In genomic region chr13:55573432-55573831, GRCm38 (mm10) we compare ENCODE assay signal across 8 mouse cellular contexts. TPM values are rescaled to one million over a fixed set of nuclear protein-coding genes. Genes with fewer than 3 reads are reported as not detected.
DNase-seq lines count a peak whose midpoint lies in the region; ATAC-seq and TF ChIP-seq lines count a peak whose summit lies in the region.

TSS of gene Tmed9 (plus strand) at chr13:55573732.

- TF ChIP-seq POLR2A in MEL (IDR thresholded peaks at IDR 0.05; ENCODE audit: control insufficient read depth in 1 of 2, insufficient read depth in 1 of 2, low read depth in 1 of 2, low read length in 2 of 2, poor library complexity in 1 of 2), result no peak

- TF ChIP-seq EP300 in MEL (IDR thresholded peaks at IDR 0.05; ENCODE audit: low read depth in 1 of 2, low read length in 2 of 2), result no peak

- ATAC-seq in forebrain, embryonic 15.5 days (replicated peaks), result no peak
- no peak for ATAC-seq in hindbrain, embryonic 12.5 days (ENCODE audit: low FRiP score)
- ATAC-seq in liver, embryonic 13.5 days (ENCODE audit: low read depth), result no peak

- no peak for TF ChIP-seq CTCF in MEL (IDR thresholded peaks at IDR 0.05 in 2 of 3, conservative IDR thresholded peaks at IDR 0.05 in 1 of 3; ENCODE audit: control insufficient read depth in 1 of 3, insufficient read depth in 1 of 3, low read depth in 2 of 3, low read length in 3 of 3, poor library complexity in 1 of 3, severe bottlenecking in 1 of 3)

- H3K9me3 ChIP-seq in MEL (replicated peaks; ENCODE audit: insufficient read depth, low read length), result no peaks in the 10 kb centered on the region
- H3K9me3 ChIP-seq in forebrain, embryonic 15.5 days, result no peaks in the 10 kb centered on the region
- H3K9me3 ChIP-seq in hindbrain, embryonic 12.5 days (replicated peaks), result no peaks in the 10 kb centered on the region
- no peaks in the 10 kb centered on the region for H3K9me3 ChIP-seq in liver, embryonic 13.5 days (replicated peaks)

- no peak within 1 kb of the TSS for H3K27ac ChIP-seq in MEL (ENCODE audit: control insufficient read depth, low read depth, low read length)
- no peak within 1 kb of the TSS for H3K27ac ChIP-seq in forebrain, embryonic 15.5 days (replicated peaks)
- no peak within 1 kb of the TSS for H3K27ac ChIP-seq in hindbrain, embryonic 12.5 days
- no peak within 1 kb of the TSS for H3K27ac ChIP-seq in liver, embryonic 13.5 days

- no peak within 1 kb of the TSS for H3K9ac ChIP-seq in MEL (ENCODE audit: control insufficient read depth, low read depth, low read length, poor library complexity, severe bottlenecking)
- H3K9ac ChIP-seq in forebrain, embryonic 15.5 days (replicated peaks), result no peak within 1 kb of the TSS
- no peak within 1 kb of the TSS for H3K9ac ChIP-seq in hindbrain, embryonic 12.5 days
- H3K9ac ChIP-seq in liver, embryonic 13.5 days, result no peak within 1 kb of the TSS

- no peaks in the 10 kb centered on the region; a peak in 1 of 4 replicates for H3K27me3 ChIP-seq in MEL (ENCODE audit: control insufficient read depth in 1 of 2, insufficient read depth in 2 of 2, low read length in 2 of 2)
- H3K27me3 ChIP-seq in forebrain, embryonic 15.5 days, result no peaks in the 10 kb centered on the region
- no peaks in the 10 kb centered on the region for H3K27me3 ChIP-seq in hindbrain, embryonic 12.5 days
- H3K27me3 ChIP-seq in liver, embryonic 13.5 days, result no peaks in the 10 kb centered on the region

- H3K79me2 ChIP-seq in MEL (ENCODE audit: control insufficient read depth, insufficient read depth, low read length, poor library complexity), result peaks cover 15% of the 10 kb centered on the region

- H3K36me3 ChIP-seq in MEL (ENCODE audit: control insufficient read depth in 1 of 2, insufficient read depth in 2 of 2, low read length in 2 of 2), result peaks cover 0 to 13% of the 10 kb centered on the region in 2 experiments; a peak in 2 of 4 replicates
- H3K36me3 ChIP-seq in forebrain, embryonic 15.5 days, result no peaks in the 10 kb centered on the region; the same call in 1 of the 2 replicates
- no peaks in the 10 kb centered on the region for H3K36me3 ChIP-seq in hindbrain, embryonic 12.5 days
- no peaks in the 10 kb centered on the region for H3K36me3 ChIP-seq in liver, embryonic 13.5 days

- no peak within 1 kb of the TSS for H3K4me3 ChIP-seq in MEL (ENCODE audit: control insufficient read depth in 1 of 2, insufficient read depth in 1 of 2, low read depth in 2 of 2, low read length in 2 of 2)
- H3K4me3 ChIP-seq in forebrain, embryonic 15.5 days, result no peak within 1 kb of the TSS
- no peak within 1 kb of the TSS for H3K4me3 ChIP-seq in hindbrain, embryonic 12.5 days
- H3K4me3 ChIP-seq in liver, embryonic 13.5 days (replicated peaks), result no peak within 1 kb of the TSS

- peaks cover 0 to 17% of the 10 kb centered on the region in 2 experiments; a peak in 3 of 4 replicates for H3K4me1 ChIP-seq in MEL (ENCODE audit: control insufficient read depth in 1 of 2, insufficient read depth in 2 of 2, low read length in 2 of 2)
- H3K4me1 ChIP-seq in forebrain, embryonic 15.5 days, result peaks cover 26% of the 10 kb centered on the region
- peaks cover 21% of the 10 kb centered on the region for H3K4me1 ChIP-seq in hindbrain, embryonic 12.5 days
- peaks cover 27% of the 10 kb centered on the region for H3K4me1 ChIP-seq in liver, embryonic 13.5 days (replicated peaks)

- DNase-seq in adrenal gland, adult 18-20 months (ENCODE audit: low spot score in 2 of 2), result no peak
- DNase-seq in adrenal gland, adult (ENCODE audit: inconsistent age in 2 of 2, low spot score in 1 of 2), result no peak
- no peak for DNase-seq in MEL (ENCODE audit: low read depth, low spot score)
- DNase-seq in liver, embryonic 13.5 days, result no peak
- DNase-seq in retina, embryonic 14.5 days (ENCODE audit: low spot score), result no peak
- no peak for DNase-seq in urinary bladder, postnatal 14 days (ENCODE audit: low spot score)

- no peak for TF ChIP-seq RAD21 in MEL (IDR thresholded peaks at IDR 0.05; ENCODE audit: low read depth, low read length)

- WGBS in forebrain, embryonic 15.5 days, result 97% methylated on average over 2 of the region's 2 CpGs
- 96% methylated on average over 2 of the region's 2 CpGs for WGBS in hindbrain, embryonic 12.5 days
- WGBS in liver, embryonic 13.5 days (ENCODE audit: insufficient replicate concordance), result 91% methylated on average over 2 of the region's 2 CpGs

- no peak within 1 kb of the TSS for H3K4me2 ChIP-seq in forebrain, embryonic 15.5 days (replicated peaks)
- H3K4me2 ChIP-seq in hindbrain, embryonic 12.5 days (replicated peaks), result no peak within 1 kb of the TSS
- H3K4me2 ChIP-seq in liver, embryonic 13.5 days, result no peak within 1 kb of the TSS

TF ChIP-seq in MEL, 35 proteins besides CTCF, POLR2A, EP300 and RAD21:
- TF ChIP-seq ETS1 (IDR thresholded peaks at IDR 0.05; ENCODE audit: low read depth, low read length), result no peak
- TF ChIP-seq RCOR1 (IDR thresholded peaks at IDR 0.05; ENCODE audit: low read depth, low read length), result no peak
- no peak for TF ChIP-seq SMC3 (IDR thresholded peaks at IDR 0.05; ENCODE audit: low read depth, low read length)
- no peak for TF ChIP-seq MAX (IDR thresholded peaks at IDR 0.05; ENCODE audit: low read length)
- no peak for TF ChIP-seq E2F4 (IDR thresholded peaks at IDR 0.05; ENCODE audit: borderline replicate concordance, low read depth, low read length)
- no peak for TF ChIP-seq SIN3A (IDR thresholded peaks at IDR 0.05; ENCODE audit: low read length)
- TF ChIP-seq CHD1 (IDR thresholded peaks at IDR 0.05; ENCODE audit: low read depth, low read length), result no peak

RNA-seq across cellular contexts. Expression of gene Tmed9, which starts in this region (rescaled TPM):
- total RNA-seq in adrenal gland, adult 18-20 months (2021), result 100 to 1,000 TPM; 141 to 184 TPM
- total RNA-seq in MEL (2012; rRNA removed), result 185 and 222 TPM in 2 replicates
- polyA plus RNA-seq in MEL (2012; ENCODE audit: insufficient read depth in 1 of 2, insufficient read length in 2 of 2, low read depth in 1 of 2, low replicate concordance in 2 of 2, missing spikeins in 1 of 2), result 100 to 1,000 TPM in 1 of 2 experiments, not detected in 1; 218 TPM
- 95.0 and 113 TPM in 2 replicates for polyA plus RNA-seq in forebrain, embryonic 15.5 days (2015; fragmentation: Nextera tagmentation; extraction: Ambion mirVana)
- 113 and 128 TPM in 2 replicates for polyA plus RNA-seq in hindbrain, embryonic 12.5 days (2016; fragmentation: Nextera tagmentation; extraction: Ambion mirVana)
- 65.0 and 72.6 TPM in 2 replicates for polyA plus RNA-seq in liver, embryonic 13.5 days (2015; fragmentation: Nextera tagmentation; extraction: Ambion mirVana)
